Mouse (Mus musculus): ENCODE measurements at regions not wholly inside any gene's neighbourhood (a gene's known extent, or its start where the extent isn't known, plus 50 kb on each side); places are given as distances from the start of the nearest gene placed in this dataset.
A peak's percentile ranks its signal among the peaks of the same experiment; 100 is the strongest.
"Not testable (repeated sequence)": the region's sequence is repeated elsewhere in the genome, so short reads cannot be mapped to it uniquely, and the experiment has no call there.

DNA sequence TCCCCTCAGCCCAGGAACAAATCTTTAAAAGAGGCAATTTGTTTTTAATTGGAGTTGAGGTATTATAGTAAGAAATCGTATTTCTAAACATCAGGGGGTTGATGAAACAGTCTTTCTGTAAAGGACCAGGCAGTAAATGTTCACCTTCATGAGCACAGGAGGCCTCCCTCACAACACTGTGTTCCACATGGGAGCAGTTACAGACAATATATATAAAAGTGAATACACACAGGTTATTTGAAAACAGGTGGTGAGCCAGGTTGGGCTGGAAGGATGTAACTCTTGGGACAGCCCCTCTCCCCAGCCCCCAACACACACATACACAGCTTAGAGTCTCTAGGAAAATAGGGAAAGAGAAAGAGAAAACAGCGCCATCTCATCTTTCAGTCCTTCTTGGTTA lies 105.8 kb upstream of the Dyrk2 start:
- no peak for DNase-seq

DNA sequence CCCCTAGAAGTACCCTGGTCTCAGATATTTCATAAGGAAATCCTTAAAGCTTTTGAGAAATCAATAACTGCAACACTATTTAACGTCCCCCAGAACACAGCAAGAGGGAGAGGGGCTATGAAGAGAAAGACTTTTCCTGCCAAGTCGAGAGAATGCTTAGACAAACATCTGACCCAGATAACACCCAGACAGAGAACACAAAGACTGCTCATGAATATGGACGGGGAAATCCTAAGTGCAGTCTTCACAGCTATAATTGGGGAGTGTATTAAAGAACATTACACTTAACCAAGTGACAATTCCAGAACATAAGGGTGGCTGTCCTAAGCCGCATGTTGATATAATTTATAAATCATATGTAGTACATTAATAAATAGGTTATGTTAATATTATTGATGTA lies 103.3 kb upstream of the Dyrk2 start:
- DNase-seq: no peak

DNA sequence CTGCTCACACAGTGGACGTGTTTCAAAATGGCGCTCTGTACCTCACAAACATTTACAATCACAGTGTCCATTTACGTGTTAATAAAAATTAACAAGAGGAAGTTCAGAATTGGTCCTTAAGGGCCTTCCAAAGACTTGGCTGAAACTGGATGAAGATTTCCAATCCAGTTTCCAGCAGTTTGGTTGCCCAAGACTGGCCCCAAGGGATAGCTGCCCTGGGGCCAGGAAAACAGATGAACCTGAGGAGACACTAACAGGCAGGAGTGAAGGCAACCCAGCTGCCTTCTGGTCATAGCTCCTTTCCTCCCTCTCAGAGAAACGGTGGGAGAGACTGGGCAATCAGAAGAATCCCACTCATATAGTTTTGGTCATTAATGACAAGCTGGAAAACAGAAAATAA lies 102.6 kb upstream of the Dyrk2 start:
- no peak for DNase-seq

DNA sequence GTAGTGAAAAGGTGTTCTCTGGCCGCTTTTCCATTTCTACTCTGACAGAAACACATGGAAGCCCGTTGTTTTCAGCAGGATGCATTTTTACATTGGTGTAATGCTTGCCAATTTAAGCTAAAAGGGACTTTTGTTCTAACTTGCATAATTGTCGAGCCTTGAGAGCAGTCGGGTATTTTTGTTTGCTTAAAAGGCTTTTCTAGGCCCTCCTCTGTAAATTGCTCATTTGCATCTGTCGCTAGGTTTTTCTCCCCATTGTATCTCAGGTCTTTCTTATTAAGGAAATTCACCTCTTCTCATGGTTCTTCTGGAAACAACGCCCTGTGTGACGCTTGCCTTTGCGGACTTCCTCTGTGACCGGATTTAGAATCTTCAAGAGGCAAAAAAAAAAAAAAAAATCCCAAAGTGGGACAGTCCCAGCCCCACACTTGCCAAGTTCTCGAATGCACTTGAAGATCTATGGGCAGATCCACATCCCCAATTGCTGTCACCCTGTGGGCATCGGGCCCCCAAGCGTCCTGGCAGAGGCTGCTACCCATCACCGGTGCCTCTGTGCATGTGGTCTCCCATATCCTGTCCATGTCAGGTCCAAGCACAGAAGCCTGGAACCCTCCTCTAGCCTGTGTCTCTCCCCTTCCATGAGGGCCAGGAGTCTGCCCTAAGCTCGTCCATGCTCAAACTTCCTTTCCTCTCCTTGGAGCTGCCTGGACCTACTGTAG lies 100.6 kb upstream of the Dyrk2 start:
- no peak for DNase-seq

DNA sequence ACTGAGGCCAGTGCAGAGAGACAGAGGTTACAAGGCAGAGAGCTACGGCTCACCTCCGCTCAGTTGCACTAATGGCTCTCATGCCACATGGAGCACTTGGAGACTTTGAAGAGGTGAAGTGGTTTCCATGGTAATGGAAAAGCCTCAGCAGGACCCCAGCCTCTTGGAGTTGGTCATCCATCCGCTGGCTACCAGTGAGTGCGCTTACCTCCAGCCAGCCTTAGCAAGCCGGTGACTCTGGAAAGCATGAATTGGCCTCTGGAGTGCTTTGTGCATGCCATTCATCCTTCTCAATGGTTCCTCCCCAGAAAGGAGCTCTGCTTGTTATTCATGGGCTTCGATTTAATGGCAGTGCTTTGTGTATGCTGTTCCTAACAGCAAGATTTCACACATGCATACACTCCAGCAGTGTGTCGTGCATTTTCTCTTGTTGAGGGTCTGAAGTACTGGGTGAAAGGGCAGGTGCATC lies 91.7 kb upstream of the Dyrk2 start:
- DNase-seq: no peak

DNA sequence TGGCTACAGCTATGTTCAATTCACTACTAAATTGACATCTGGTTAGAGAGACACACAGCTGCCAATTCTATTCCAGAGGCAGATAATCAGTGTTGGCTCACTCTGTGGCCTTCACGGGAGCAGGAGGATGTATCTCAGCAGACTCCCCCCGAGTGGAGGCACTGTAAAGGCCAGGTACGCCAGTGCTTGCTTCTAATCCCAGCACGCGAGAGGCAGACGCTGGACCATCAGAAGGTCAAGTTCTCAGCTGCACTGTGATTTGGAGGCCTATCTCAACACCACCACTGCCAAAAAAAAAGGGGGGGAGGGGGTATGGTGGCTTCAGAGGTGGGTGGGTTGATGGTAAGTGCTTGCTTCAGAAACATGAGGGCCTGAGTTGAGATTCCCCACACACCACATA lies 90.1 kb upstream of the Dyrk2 start:
- DNase-seq: no peak

DNA sequence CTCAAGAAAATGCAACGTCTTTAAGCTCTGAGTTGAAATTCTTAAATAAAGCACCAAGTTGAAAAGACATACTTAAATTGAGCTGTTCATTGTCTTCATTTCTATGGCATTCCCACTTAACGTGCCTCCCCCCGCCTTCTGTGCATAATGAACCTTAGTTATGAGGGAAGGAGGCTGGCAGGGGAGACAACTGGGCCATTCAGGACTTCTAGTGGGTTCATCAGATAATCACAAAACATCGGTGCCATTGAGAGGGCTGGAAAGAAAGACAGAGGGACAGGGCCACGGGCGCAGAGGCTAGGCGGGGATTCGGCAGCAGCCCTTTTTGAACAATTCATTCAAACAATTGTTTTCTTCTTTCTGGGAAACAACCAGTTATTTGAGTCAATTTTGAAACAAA lies 89.6 kb upstream of the Dyrk2 start:
- no peak for DNase-seq

DNA sequence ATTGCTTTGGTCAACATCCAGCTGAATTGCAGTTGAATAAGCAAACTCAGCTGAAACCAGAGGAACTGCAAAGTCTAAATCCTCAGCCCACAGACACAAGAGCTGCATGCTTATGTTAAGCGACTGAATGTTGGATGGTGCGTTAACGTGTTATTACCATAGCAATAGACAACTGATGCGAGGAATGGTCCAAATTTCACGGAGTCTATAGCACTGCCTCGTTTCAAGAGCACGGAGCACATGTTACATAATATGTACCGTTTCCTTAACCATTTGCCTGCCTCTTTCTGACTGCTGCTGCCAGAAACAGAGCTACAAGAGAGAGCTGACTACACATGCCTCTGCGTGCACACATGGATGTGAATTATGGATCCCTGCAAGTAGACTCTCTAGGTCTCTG lies 86.3 kb upstream of the Dyrk2 start:
- no peak for DNase-seq

DNA sequence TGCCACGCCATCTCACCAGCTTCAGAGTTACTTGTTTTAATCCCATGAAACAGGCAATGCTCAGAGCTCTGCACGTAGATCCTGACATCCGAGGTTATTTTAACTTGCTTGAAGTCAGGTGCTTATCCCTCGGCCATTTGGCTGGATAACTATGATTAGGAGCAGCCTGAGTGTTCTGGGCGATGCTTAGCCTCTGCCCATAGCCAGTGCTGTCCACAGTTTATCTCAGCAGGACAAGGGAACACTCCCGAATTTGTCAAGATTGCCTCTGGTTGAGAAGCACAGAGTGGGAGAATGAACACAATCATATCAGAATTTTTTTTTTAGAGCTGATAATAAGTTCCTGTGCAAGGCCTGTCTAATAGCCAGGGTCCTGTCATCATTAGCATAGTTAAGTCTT lies 83.4 kb upstream of the Dyrk2 start:
- DNase-seq: no peak

DNA sequence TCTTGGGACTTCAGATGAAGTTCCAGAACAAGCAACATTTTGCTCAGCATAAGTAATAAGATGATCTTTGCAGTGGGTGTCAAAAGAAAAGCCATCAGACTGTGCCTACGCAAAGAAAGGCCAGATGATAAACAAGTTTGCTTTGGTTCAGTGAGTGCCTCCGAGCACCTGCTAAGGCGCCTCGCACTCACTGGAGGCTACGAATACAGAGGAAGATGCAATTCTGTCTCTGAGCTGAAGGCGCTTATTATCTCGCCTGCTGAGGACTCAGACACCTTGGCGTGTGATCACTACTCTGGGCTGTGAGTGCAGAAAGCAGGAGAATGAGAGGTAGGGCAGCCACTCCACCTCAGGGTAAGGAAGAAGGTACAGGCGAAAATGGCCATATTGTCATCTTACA lies 82.7 kb upstream of the Dyrk2 start:
- DNase-seq: no peak

DNA sequence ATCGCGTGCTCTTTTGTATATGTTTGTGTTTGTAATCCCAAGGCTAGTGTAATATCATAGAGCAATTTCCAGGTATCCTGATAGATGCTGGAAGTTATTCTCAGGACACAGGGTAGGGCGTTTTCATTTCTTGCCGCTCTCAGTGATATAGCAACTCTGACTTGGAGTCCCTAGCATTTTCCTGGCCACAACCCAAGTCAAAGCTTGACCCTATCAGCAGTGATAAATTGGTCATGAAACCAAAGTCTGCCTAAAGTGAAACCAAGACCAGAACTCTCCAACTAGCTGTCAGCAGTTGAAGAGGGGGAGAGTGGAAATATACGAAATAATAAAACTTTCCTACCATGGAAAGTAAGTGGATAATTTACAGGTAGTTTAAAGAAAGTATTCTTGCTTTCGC lies 77.7 kb upstream of the Dyrk2 start:
- DNase-seq: peak; percentile 31

DNA sequence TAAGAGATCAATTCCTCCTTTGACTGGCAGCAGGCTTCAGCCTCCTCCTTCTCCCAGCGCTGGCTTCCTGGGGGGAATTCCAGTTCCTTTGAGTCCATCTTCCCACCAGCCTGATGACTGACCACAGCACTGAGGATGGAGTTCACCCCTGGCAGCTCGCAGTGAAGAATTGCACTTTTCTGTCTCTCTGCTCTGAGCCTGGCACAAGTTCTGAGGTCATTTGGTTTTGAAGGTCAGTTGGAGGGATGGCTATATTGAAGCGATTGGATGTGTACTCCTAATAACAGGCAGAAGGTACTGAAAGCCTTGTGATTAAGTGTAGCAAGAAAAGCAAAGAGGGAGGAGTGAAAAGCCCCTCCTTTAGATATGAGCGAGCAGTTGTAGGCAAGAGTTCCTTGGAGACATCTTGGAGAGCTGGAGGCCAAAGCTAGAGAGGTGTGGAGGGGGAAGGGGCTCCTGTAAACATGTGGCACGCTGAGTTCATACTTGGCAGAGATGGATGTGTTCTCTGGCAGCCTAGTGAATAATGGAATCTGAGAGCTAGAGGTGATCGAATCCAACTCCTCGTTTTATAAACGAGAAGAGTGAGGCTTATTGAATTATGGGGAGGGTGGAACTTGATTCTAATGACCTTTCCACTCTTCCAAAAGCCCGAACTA lies 77.1 kb upstream of the Dyrk2 start:
- DNase-seq: no peak

DNA sequence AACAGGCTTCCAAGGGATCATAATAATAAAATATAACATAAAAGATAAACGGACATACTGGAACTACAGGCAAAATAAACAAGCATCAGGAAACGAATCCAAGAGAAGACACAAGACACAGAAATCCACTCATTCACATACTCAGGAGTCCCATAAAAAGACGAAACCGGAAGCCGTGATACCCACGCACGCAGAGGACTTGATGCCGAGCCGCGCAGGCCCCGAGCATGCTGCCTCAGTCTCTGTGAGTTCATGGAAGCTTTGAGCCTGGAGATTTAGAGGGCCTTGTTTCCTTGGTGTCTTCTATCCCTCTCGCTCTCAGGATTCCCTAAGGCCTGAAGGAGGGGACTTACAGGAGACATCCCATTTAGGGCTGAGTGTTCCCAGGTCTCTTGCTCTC lies 57.3 kb upstream of the Dyrk2 start:
- no peak for DNase-seq

DNA sequence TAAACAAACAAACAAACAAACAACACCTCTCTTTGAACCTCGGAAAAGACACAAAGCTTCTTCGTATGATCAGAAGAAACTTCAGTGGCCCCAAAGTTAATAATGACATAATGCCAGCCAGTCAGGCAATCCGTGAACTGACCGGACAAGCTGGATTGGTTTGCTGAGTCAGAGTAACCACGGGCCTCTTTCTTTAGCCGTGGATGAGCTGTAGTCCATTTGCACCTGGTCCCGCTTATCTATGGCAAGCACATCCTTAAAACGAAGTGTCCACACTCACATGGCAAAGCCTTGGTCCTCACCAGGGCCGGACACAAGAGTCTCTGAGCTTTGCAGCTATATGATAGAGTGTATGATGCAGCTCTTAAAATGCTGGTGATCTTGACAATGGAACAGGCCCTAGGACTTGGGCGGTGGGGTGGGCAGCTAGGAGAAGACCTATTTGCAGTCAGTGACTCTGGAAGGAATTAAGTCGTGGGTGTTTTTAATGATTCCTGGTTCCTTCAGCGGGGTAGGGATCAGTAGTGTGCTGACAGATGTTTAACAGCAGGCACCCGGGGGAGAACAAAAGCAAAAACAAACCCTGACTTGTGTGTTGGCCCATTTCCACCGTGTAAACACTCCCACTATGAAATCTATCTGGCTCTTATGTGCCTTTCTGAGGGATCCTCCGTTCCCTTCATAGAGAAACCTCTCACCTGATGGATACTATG lies 53.6 kb upstream of the Dyrk2 start:
- peak; percentile 31 for DNase-seq

DNA sequence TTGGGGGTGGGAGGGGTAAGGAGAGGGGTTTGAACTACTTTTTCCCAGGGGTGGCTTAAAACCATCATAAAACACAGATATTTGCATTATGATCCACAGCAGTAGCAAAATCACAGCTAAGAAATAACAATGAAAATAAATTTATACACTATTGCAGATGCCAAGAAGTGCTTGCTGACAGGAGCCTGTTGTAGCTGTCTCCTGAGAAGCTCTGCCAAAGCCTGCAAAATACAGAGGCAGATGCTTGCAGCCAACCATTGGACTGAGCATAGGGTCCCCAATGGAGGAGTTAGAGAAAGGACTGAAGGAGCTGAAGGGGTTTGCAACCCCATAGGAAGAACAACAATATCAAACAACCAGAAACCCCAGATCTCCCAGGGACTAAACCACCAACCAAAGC lies 52.1 kb upstream of the Dyrk2 start:
- not testable (repeated sequence) for DNase-seq
